Mouse (Mus musculus) gastrocnemius, adult 18-20 months (tissue): ENCODE measurements around the gene Klk1b3. TPM values are rescaled to one million over a fixed set of nuclear protein-coding genes. Genes with fewer than 3 reads are reported as not detected.
A peak's percentile ranks its signal among the peaks of the same experiment; 100 is the strongest.
"Not testable (repeated sequence)": the region's sequence is repeated elsewhere in the genome, so short reads cannot be mapped to it uniquely, and the experiment has no call there.

ENCODE experiments used
- DNase-seq: peaks from one replicate; pipeline ENCODE4 v3.0.0; 2021; ENCODE audit warnings: low spot score
- long read RNA-seq, 2 experiments: library from polyadenylated mRNA; stranded (forward); transcript quantifications; one replicate each; pipeline ENCODE4 v2.0.0; 2021
- total RNA-seq, 2 experiments: library from RNA; stranded (reverse); gene quantifications; 2 replicates each; pipeline ENCODE4 v1.2.3; 2021

Klk1b3 gene
- not detected for total RNA-seq
- long read RNA-seq, experiment 1: 0 reads
- long read RNA-seq, experiment 2: 0 reads

DNA sequence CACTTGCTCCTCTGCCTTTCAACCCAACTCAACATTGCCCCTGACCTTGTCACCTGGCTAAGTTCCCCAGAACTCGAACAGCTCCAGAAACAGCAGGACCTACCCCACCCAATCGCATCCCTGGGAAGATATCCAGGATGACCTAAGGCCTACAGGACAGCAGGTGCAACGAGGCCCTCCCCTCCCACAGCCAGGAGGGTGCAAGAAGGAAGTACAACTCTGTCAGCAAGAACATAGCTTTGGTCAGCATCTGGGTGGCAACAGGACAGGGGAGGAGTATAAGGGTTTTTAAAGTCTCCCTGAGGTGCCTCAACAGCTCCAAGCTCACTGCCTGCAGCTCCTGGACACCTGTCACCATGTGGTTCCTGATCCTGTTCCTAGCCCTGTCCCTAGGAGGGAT is at the start of gene Klk1b3:
Klk1b3 (plus strand) TSS at position 301 of the 400 bp plus-strand sequence.
- DNase-seq: no peak

DNA sequence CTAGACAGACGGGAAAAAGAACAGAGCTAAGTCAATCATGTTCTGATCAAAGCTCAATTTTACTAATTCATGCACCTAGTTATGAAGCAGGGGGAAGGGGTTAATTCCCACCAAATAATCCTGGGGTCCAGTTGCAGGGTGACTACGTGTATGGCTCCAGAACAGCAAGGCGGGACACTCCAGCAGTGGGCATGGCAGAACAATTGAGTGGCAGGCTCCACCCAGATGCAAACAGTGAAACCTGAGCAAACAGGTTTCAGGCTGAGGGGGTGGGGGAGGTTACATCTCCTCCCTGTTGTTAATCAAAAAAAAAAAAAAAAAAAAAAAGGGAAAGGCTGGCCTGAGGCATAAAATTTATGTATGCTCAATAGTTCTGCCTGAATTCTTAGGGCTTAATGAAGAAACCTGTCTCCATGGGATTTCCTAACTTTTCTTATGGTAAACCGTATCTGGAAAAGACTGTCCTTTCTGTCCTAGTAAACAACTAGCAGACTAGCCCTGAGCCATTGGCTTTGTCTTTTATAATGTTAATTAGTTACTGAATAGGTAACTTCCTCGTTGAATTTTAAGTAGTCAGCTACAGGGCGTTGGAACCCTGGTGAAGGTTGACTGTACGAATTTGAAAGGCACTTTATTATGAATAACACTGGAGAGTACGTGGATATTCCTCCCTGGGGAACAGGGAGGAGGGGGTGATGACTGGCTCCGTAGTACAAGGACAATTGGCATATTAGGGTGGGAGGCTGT is 18.5 kb upstream of the Klk1b3 start:
- DNase-seq: no peak

DNA sequence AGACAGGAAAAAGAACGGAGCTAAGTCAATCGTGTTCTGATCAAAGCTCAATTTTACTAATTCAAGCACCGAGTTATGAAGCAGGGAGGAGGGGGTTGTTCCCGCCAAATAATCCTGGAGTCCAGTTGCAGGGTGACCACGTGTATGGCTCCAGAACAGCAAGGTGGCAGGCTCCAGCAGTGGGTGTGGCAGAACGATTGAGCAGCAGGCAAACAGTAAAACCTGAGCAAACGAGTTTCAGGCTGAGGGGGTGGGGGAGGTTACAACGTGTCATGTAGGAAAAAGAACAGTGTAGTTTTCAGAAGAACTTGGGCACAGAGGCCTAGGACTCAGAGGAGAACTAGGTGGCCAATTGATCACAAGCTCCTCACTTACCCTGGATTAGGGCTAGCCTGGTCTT is 11.5 kb upstream of the Klk1b3 start:
- not testable (repeated sequence) for DNase-seq

DNA sequence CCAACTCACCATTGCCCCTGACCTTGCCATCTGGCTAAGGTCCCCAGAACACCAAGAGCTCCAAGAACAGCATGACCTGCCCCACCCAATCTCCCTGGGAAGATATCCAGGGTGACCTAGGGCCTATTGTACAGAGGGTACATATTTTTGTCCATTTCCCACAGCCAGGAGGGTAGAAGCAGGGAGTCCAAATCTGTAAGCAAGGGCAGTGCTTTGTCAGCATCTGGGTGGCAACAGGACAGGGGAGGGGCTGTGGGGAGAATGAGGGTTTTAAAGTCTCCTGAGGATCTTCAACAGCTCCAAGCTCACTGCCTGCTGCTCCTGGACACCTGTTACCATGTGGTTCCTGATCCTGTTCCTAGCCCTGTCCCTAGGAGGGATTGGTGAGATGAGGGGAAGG is 10.1 kb upstream of the Klk1b3 start, which contains the start of gene Klk1b24:
Klk1b24 (plus strand) TSS at position 301 of the 400 bp plus-strand sequence.
- peak; percentile 27 for DNase-seq

DNA sequence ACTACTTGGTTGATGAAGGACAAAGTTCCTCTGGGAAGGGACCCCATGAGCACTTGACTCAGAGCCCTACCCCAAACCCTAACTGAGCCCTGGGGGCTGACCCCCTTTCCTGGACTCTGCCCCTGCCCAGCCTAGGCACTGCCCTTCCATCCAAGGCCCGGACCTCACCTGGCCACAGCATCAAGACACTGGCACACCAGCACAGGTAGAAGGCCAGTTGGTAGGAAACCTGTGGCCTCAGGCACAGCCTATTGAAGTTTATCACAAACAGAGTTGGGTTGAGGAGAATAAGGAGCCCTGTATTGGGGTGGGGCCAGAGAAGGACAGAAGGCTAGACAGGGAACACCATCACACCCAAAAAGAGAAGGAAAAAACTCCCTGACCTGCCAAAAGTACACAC is 4.5 kb upstream of the Klk1b3 start:
- not testable (repeated sequence) for DNase-seq

DNA sequence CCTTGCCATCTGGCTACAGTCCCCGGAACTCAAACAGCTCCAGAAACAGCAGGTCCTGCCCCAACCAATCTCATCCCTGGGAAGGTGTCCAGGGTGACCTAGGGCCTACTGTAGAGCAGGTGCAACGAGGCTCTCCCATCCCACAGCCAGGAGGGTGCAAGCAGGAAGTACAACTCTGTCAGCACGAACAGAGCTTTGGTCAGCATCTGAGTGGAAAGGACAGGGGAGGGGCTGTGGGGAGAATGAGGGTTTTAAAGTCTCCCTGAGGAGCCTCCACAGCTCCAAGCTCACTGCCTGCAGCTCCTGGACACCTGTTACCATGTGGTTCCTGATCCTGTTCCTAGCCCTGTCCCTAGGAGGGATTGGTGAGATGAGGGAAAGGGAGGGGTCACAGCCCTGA is 9.1 kb downstream of the Klk1b3 start, which contains the start of gene Klk1b4:
Klk1b4 (plus strand) TSS at position 301 of the 400 bp plus-strand sequence.
- DNase-seq: not testable (repeated sequence)

DNA sequence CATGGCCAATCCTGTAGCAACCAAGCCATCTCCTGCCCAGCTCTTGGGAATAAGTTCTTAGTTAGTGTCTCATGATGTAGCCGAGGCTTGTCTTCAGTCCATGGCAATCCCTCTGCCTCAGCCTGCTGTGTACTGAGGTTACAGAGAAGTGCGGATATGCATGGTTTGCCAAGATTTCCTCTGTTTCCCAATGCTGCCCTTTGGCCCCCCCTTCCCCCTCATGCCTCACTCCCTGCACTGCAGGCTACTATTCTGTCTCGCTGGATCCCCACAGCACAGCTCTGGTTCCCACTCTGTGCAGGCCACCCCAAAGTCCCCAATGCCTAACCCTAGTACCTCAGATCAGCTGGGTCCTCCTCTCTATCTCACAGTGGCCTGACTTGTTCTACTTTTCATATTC is 10.3 kb downstream of the Klk1b3 start:
- no peak for DNase-seq

DNA sequence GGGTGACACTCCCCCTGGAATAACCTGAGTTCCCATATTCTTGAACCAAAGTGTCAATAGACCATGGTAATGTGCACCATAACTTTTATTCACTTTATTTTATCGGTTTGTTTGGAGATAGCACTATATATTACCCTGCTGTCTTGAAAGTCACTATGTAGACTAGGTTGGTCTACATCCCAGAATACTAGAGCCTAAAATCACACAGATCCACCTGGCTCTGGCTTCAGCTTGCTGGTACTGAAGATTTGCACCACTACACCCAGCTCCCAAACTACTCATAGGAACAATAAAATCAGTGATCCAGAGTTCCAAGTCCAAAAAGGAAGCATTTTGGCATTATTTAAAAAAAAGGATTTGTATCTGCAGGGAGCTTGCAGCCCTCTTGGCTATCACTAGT is 17.7 kb downstream of the Klk1b3 start, which contains the start of gene Klk1b5:
Klk1b5 (plus strand) TSS at position 301 of the 400 bp plus-strand sequence.
- DNase-seq: no peak

DNA sequence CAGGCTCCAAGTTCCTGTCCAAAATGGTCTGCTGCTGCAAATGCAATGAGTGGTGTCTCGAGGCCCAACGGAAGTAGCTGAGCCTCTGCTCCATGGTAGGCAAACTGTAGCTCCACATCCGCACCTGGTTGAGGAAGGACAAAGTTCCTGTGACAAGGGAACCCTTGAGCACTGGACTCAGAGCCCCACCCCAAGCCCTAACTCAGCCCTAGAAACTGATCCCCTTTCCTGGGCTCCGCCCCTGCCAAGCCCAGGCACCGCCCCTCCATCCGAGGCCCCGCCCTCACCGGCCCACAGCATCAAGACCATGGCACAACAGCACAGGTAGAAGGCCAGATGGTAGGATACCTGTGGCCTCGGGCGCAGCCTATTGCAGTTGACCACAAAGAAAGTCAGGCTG is 23.6 kb downstream of the Klk1b3 start:
- not testable (repeated sequence) for DNase-seq

DNA sequence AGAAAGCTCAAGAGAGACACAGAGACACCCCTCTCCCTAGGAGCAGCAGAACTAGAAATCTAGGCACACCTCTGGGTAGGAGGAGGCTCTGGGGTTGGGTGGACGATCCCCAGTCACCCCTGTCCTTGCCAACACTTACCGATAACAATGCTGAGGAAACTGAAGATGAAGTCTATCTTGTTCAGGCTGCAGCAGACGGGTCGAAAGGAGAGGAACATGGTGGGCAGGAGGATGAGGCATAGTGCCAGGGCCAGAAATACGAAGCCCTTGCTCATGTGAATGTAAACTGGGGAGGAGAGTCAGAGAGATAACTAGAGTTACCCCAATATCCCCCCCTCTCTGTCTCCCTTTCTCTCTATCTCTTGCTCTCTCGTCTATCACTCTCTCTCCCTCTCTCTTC is 24.3 kb downstream of the Klk1b3 start:
- DNase-seq: not testable (repeated sequence)

DNA sequence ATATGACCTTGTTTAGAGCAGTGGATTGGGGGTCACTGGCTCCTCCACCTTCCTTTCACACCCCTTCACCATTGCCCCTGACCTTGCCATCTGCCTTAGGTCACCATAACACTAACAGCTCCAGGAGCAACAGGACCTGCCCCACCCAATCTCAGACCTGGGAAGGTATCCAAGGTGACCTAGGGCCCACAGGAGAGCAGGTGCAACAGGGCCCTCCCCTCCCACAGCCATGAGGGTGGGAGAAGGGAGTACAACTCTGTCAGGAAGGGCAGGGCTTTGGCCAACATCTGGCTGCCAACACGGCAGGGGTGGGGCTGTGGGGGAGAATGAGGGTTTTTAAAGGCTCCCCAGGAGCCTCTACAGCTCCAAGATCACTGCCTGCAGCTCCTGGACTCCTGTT is 27.1 kb downstream of the Klk1b3 start, which contains the start of gene Klk1:
Klk1 (plus strand) TSS at position 285 of the 400 bp plus-strand sequence.
- no peak for DNase-seq

DNA sequence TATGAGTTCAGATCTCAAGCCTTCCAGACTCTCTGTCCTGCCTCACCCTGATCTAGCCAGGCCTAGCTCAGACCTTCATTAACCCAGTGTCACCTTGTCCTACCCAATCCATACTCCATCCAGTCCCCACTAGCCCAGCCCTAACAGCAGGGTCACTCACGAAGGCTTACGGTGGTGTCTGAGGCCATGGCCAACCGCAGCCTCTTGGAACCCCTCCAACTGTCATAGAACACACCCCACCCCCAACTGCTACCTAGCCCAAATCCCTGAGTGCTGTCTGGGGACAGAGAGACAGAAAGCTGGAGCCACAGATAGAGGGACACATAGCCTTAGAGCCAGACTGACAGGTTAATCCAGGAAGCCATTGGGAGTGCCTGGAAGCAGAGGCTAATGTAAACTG is 37.9 kb downstream of the Klk1b3 start, which contains the start of gene Gm36864:
Gm36864 (plus strand) TSS at position 269 of the 400 bp plus-strand sequence.
- no peak for DNase-seq

DNA sequence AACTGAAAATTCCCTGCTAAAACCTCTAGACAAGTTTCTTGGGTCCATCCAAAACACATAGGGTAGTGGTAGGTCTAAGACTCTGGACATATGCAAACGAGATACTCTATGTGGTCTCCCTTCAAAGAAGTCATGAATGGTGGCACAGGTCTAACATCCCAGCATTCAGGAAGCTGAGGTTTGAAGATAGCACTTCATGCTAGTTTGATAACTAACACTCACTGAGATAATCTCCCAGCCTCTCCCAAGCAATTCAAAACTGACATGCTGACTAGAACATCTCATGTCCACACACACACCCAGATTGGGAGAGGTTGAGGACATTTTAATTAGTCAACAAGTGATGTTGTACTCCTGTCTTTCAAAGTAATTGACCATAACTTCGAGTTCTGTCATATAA is 41.9 kb downstream of the Klk1b3 start:
- no peak for DNase-seq

DNA sequence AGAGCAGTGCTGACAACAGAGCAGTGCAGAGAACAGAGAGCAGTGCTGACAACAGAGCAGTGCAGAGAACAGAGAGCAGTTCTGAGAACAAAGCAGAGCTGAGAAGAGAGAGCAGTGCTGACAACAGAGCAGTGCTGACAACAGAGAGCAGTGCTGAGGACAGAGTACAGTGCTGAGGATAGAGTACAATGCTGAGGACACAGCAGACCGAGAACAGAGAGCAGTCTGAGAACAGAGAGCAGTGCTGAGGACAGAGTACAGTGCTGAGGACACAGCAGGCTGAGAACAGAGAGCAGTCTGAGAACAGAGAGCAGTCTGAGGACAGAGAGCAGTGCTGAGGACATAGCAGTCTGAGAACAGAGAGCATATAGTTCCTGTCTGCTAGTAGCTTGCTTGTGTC is 42.7 kb downstream of the Klk1b3 start:
- DNase-seq: no peak

DNA sequence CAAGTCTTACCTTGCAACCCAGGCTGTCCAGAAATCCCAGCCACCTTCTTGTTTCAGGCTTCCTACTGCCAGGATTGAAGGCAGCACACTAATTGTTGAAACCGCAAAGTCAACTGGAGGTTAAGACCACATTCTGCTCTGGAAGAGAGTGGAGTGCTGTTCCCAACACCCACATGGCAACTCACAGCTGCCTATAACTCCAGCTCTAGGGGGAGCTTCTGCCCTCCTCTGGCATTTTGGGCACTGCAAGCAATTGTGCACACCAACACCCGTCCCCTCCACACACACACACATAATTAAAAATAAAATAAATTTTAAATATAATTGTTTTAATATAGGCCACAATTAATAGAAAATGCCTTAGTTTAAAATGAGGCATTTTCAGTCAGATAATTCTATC is 43.2 kb downstream of the Klk1b3 start:
- no peak for DNase-seq

DNA sequence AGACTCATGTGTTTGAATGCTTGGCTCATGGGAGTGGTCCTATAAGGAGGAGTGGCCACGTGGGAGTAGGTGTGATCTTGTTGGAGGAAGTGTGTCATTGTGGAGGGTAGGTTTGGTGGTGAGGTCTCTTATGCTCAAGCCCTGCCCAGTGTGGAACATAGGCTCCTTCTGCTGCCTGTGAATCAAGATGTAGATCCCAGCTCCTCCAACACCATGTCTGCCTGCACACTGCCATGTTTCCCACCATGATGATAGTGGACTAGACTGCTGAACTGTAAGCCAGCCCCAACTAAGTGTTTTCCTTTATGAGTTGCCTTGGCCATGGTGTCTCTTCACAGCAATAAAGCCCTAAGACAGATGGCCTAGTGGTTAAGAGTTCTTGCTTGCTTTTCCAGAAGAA is 46.1 kb downstream of the Klk1b3 start:
- no peak for DNase-seq

DNA sequence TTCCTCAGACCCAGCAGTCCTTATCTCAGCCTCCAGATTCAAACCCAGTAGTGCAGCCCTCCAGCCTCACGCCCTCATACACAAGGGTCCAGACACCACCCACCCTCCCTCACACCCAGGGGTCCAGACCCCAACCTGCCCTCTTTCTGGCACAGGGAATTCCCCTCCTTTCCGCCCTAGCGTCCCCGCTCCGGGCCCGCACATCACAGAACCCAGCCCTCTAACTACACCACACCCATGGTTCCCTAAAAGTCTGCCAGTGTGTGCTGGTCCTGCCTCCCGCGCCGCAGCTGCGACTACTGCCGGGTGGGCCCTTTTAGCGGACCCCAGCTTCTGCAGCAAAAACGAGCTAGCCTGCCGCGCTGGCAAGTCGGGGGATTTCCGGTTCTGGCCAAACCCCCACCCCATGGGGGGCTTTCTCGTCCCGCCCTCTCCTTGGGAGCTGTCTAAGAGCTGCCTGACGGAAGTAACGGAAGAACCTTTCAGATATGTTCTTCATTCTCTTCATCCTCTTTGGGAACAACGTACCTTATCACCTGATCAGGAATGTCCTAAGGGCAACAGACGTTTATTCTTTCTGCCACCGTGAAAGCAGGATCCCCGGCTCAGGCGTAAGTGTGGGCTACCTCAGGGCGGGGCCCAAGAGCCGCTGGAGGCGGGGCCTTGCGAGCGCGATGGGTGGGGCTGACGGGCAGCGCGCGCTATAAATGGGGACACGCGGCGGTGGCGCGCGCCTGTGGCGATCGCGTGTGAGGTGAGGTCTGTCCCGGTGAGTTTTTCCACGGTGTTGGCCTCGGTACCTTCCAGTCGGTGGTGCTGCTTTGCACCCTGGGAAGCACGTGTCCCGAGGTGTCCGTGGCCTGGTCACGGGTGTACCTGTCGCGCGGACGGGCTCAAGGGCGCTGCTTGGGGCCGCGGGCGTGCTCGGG is 48.3 kb downstream of the Klk1b3 start, which contains the start of the genes 1700028J19Rik and 2410002F23Rik:
1700028J19Rik (minus strand) TSS at position 641 of the 929 bp plus-strand sequence.
2410002F23Rik (plus strand) TSS at position 668 of the 929 bp plus-strand sequence.
- peak; percentile 92 for DNase-seq

DNA sequence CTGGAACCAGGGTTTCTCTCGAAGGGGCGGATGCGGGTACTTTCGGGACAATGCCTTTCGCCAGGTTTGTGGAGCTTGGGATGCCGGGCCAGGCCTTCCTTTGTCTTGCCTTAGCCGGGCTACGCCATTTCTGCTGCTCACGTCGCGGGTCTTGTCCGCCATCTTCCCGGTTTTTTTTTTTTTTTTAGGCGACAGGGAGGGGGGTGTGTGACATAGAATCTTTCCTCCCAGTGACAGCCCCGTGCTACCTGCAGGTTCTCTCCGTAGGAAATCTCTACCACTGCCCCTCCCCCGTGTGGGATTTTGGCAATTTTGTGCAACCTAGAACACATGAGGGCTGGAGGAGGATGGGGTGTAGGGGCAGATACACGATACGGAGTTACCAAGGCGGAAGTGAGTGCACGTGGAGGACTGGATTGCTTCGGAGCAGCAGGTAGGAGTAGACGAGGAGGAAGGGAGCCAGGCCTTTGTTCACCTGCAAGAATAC is 49.0 kb downstream of the Klk1b3 start:
- peak; percentile 9 for DNase-seq

DNA sequence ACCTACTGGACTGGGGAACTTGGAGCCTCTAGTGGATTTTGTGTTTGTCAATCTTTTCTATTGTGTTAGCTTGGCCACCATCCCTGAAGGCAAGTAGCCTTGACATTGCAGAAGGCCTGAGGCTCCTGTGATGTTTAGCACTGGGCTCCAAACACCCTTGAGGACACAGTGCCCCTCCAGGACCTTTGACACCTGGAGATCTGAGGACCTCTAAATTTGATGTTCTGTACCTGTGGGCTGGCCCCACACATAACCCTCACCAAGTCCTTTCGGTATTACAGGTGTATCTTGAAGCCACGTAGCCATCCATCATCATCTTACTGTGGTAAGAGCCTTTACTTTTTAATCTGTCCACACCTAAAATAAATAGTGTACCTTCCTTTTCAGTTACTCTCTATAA is 50.0 kb downstream of the Klk1b3 start:
- no peak for DNase-seq

DNA sequence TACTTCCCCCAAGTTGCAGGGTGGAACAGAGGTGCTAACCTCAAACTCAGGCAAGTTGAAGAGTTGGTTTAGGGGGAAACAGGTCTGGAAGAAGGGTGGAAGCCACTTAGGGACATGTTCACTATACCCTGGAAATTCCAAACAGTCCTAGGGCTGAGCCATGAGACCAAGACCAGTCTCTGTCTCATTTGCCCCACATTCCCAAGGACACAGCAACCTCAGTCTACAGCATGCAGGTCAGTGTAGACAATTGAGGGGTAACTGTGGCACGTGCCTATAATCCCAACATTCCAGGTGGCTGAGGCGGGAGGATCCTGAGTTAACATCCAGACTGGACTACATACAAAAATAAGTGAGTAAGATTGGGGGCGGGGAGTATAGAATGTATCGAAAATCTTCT is 51.3 kb downstream of the Klk1b3 start:
- no peak for DNase-seq

DNA sequence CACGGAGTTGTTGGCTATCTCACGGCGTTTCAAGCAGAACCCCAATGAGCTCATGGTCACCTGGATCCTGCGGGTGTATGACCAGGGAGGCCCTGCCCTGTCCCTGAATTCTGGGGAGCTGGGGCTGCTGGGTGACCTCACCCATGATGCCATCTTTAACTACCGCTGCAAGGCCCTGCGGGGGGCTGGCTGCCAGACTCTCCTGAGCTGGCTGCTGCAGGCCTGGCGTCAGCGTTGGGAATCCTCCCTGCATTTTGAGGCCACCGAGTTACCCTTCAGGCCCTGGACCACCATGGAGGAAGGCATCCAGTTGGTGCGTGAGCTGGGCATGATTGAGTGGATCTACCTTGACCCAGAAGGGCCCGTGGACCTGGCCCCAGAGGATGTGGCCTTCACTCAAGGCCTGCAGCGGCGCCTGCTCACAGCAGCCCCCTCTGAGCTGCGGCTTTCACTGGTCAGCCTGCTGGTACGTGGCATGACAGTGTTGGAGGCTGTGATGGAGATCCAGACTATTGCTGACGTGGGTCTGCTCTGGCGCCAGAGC is 52.8 kb downstream of the Klk1b3 start:
- DNase-seq: not testable (repeated sequence)
